Mouse (Mus musculus): ENCODE data around the gene Ehf.

Ehf gene

GRCm38 (mm10) chr2:103293751-103294150 lies 9.3 kb downstream of the Ehf start:
- no peak for DNase-seq (ENCODE audit: low spot score)

GRCm38 (mm10) chr2:103293214-103293613 lies 9.9 kb downstream of the Ehf start:
- no peak for DNase-seq (ENCODE audit: low spot score)

GRCm38 (mm10) chr2:103290705-103291269 lies 12.3 kb downstream of the Ehf start:
- DNase-seq (ENCODE audit: low spot score): no peak

DNA sequence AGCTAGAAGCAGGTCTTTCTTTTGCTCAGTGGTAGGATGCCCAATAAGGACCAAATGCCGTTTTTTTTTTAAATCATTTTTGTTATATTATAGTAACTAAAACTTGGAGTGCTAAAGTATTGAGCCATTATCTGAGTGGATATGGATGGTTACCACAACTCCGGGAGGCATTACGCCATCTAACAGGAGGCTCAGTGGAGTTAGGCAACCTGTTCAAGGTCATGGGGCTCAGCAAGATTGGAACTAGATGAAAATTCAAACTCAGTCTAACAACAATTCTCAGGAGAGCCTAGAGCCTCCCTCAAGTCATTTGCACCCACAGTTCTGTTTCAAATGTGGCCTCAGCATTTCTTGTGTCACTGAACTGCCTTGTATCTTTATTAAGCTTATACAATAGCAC lies 12.9 kb downstream of the Ehf start:
- no peak for DNase-seq (ENCODE audit: low spot score)

- DNase-seq (ENCODE audit: low spot score): no peak
These were observed 13.6 kb downstream of the Ehf start for GRCm38 (mm10) chr2:103289407-103289950.

- DNase-seq (ENCODE audit: low spot score): no peak
These were observed 15.4 kb downstream of the Ehf start for GRCm38 (mm10) chr2:103287716-103288115.

DNA sequence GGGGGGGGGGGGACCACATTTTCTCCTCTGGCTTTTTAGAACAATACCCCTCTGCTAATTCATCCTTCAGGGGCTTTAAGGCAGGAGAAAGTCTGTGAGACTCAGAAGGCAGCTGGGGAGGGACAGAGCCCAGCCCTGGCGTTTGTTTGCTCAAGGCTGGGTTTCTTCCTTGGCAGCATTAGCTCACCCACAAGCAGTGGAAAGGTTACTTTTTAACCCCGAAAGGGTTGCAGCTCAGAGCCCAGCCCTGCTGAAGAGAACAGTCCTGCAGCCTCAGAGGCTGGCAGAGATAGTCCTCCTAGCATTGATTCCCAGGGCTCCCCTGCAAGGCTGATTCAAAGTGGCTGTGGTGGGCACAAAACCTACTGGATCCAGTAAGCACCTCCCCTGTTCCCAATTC lies 17.5 kb downstream of the Ehf start:
- DNase-seq (ENCODE audit: low spot score): no peak

DNA sequence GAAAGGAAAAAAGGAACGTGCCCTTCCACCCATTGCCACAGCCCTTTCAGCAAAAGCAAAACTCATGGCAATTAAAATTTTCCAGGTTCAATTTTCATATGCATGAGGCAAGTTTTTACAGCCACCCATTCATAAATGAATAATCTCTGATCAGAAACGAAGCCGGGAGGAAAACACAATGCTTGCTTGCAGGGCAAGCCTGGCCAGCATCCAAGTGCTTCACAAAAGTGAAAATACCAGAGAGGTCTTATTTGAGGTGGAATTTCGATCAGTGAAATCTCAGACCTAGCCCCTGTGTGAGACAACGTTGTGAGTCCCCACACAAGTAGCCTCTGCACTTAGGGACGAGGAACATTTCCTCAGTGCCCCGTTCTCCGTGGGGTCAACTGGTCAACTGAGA lies 19.3 kb downstream of the Ehf start:
- DNase-seq (ENCODE audit: low spot score): no peak

DNA sequence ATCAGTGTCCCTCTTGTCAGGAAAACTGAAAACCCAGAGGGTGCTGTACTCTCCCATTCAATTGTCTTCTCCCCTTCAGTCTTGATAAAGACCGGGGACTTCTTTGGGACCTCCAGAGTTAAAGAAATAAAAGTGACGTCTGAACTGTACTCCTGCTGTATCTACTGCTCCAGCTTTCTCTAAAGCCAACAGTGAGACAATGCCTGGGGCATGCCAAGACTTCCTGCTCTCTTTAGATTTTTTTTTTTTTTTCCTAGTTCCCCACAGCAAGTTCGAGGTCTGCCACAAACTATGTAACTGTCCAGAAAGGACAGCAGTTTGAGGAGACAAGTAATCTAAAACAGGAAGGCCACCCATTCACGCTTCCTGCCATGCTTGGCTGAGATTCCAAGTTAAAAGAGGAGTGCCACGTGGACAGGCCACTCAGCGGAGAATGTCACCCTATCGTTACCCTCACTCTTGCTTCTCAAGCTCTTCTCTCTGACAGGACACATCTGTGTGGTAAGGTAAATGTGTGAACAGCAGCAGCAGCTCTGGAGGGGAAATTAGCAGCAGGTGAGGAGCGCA lies 20.8 kb downstream of the Ehf start:
- no peak for DNase-seq (ENCODE audit: low spot score)

GRCm38 (mm10) chr2:103279927-103280326 lies 23.2 kb downstream of the Ehf start:
- no peak for DNase-seq (ENCODE audit: low spot score)

DNA sequence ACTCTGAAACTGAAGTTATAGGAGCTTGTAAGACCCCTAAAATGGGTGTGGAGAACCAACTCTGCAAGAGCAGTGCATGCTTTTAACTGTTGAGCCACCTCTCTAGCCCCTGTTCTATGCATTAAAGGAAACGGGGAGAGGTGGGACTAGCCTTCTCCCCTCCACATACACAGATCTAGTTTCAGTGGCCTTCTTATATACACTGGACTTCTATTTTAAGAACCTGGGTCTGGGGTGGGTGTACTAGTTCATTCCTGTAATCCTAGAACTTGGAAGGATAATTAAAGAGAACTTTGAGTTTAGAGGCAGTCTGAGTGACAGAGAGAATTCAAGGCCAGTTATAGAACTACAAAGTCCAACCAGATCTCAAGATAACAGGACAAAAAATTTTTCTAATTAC lies 24.6 kb downstream of the Ehf start:
- no peak for DNase-seq (ENCODE audit: low spot score)

DNA sequence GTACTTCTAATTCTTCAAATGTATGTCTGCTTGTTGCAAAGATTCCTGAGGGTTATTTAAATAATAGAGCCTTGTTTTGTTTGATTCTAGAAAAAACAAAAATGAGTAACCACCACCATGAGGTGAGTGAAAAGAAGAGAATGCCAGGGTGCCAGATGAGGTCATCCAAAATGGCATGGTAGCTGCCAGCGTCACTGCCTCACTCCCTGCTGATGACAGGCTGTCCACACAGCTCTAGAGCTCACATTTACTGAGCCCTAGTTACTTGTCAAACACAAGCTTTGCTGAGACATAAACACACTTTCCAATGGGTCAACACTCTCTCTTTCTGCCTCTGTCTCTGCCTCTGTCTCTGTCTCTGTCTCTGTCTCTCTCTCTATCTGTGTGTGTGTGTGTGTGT lies 25.3 kb downstream of the Ehf start:
- DNase-seq (ENCODE audit: low spot score): no peak

DNA sequence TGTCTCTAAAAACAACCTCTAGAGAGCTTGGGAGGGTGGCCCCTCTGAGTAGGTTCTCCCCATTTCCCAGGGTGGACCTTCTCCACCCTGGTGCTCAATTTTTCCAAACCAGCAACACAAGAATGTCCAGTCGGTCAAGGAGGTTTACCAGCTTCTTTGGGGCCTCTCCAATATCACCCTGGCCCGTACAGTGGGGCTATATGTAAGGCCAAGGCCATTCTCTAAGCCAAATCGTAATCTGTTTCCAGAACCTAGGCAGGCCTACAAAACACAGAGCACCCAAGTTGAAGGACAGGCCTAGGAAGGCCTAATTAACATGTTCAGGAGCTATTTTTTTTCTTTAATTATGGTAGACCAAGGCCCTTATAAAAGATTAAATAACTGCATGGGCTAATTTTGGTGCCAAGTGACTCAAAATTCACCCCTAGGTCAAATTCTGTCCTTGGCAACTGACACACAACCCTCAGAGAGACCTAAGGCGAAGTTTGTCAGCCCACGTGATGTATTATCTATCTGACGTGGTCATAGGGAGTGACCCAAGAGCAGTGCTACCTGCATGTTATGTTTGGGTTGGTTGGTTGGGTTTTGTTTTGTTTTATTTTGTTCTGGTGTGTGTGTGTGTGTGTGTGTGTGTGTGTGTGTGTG lies 27.6 kb downstream of the Ehf start:
- no peak for DNase-seq (ENCODE audit: low spot score)

- no peak for DNase-seq (ENCODE audit: low spot score)
These were observed 28.3 kb downstream of the Ehf start for GRCm38 (mm10) chr2:103274803-103275202.

DNA sequence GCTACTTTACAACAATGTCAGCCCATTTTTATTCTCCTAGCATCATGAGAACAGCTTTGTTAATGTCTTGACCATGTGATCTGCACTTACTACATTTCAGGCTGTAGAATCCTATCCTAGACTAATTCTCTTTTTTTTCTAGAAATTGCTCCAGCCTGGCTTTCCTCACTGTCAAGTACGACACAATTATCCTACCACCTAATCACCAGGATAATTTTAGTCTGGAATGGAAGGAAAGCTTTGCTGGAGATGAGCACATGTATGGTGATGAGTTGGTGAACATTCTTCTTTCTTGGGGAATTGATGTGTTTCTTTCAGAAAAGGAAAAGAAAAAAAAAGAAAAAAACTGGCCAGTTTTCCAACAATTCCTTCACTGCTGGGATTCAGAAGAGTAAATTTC lies 28.8 kb downstream of the Ehf start:
- DNase-seq (ENCODE audit: low spot score): no peak

DNA sequence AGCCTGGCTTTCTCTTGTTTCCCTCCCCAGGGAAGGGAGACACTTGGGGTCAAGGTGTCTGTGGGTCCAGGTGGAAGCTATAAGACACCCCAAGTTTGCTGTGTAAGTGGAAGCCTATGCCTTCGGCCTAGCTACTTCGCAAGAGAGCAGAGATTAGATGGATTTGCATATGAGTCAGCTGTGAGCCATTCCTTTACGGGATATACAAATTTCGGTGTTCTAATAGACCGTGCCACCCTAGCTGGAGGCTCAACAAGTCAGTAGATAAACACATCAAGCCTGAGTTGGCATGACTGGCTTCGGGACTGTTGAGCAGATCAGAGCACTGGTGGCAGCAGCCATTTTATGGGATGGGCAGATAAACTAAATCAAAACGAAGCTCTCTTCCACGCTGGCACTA lies 31.6 kb downstream of the Ehf start:
- no peak for DNase-seq (ENCODE audit: low spot score)

DNA sequence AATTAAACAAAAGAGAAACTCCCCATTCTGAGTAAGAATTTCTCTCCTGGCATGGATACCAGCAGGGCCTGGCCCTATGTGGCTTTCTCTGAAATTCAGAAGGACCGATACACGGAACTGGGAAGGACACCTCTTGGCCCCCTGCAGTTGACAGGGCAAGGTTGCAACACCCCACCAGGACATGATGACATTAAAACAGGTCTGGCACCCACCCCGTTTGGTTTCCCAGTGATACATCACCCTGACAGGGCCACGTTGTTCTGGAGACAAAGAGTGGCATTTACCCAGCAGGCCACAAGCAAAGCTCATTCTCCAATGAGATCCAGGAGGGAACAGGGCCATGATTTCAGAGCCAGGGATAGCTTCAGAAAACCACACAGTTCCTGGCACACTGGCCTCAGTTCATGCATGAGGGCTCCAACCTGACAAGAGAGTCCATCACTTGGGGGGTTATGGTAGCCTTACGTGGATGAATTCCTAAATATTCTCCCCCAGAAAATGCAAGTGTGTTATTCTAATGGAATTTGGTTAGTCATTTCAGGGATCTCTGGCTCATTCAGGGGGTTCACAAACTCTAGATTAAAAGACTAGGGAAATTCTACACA lies 32.4 kb downstream of the Ehf start:
- DNase-seq (ENCODE audit: low spot score): no peak

GRCm38 (mm10) chr2:103239086-103239485 lies 64.0 kb downstream of the Ehf start:
- no peak for DNase-seq (ENCODE audit: low spot score)

- DNase-seq (ENCODE audit: low spot score): no peak
These were observed 76.3 kb downstream of the Ehf start for GRCm38 (mm10) chr2:103226781-103227180.

DNA sequence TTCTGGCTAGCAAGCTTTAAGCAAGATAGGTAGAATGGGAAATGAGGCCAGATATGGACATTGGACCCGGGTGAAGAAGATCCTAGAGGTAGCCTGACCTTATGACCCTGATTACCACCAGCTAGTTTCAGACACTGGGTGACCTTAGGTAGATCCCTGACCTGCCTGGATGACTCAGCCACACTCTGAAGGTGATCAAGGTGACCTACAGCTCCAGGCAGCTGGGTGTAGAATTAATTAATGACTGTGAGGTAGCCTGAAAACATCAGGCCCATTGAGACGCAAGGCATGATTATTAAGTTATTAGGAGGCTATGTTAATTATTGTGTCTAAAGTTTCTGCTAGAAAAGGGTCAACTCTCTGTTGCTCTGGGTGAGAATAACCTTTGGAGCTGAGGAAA lies 82.2 kb downstream of the Ehf start:
- no peak for DNase-seq (ENCODE audit: low spot score)

DNA sequence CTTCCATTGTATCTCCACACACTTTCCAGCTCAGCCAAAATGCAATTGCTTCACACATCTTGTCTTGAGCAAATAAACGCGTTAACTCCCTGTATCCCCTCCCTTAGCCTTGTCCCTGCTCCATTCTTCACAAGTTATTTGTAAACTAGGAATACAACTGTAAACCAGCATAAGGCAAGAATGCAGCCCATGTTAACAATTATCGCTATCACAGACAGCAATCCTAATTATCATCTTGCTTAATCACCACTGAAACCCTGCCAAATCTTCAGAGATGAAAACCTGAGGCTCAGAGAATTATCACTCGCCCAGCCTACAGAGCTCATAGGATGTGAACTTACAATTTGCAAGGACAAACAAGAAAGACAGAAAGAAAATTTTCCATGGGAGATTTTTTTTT lies 84.8 kb downstream of the Ehf start:
- DNase-seq (ENCODE audit: low spot score): no peak

- no peak for DNase-seq (ENCODE audit: low spot score)
These were observed 87.3 kb downstream of the Ehf start for GRCm38 (mm10) chr2:103215801-103216200.

GRCm38 (mm10) chr2:103214861-103215260 lies 88.2 kb downstream of the Ehf start:
- no peak for DNase-seq (ENCODE audit: low spot score)
